Mouse (Mus musculus) heart, embryonic 15.5 days (tissue): ENCODE results near the gene Rftn1. TPM values are rescaled to one million over a fixed set of nuclear protein-coding genes. Genes with fewer than 3 reads are reported as not detected.

ENCODE experiments used
- ATAC-seq: fragments of 200-750 bp; cut with Nextera tagmentation; replicated peaks from 2 replicates; pipeline ENCODE4 v1.8.0; 2017; ENCODE audit warnings: low read depth, moderate TSS enrichment; ENCODE audit not compliant: insufficient number of reproducible peaks, insufficient read depth, low FRiP score
- H3K27ac ChIP-seq: fragments of 300-500 bp; sonication (generic); 2 replicates; pipeline ENCODE4 v1.5.1; 2015; ENCODE audit warnings: mild to moderate bottlenecking, inconsistent platforms
- H3K27me3 ChIP-seq: fragments of 300-500 bp; sonication (generic); 2 replicates; pipeline ENCODE4 v1.6.1; 2015; ENCODE audit warnings: inconsistent platforms
- H3K36me3 ChIP-seq: fragments of 300-500 bp; sonication (generic); 2 replicates; pipeline ENCODE4 v1.6.1; 2015; ENCODE audit warnings: mild to moderate bottlenecking, inconsistent platforms
- H3K4me1 ChIP-seq: fragments of 300-500 bp; sonication (generic); replicated peaks from 2 replicates; pipeline ENCODE4 v1.6.1; 2015; ENCODE audit warnings: inconsistent platforms
- H3K4me2 ChIP-seq: fragments of 300-500 bp; sonication (generic); 2 replicates; pipeline ENCODE4 v1.6.1; 2015; ENCODE audit warnings: inconsistent platforms, mild to moderate bottlenecking, moderate library complexity
- H3K4me3 ChIP-seq: fragments of 300-500 bp; sonication (generic); 2 replicates; pipeline ENCODE4 v1.5.1; 2015; ENCODE audit warnings: mild to moderate bottlenecking, inconsistent platforms
- H3K9ac ChIP-seq: fragments of 300-500 bp; sonication (generic); 2 replicates; pipeline ENCODE4 v1.6.1; 2015; ENCODE audit warnings: mild to moderate bottlenecking, inconsistent platforms
- H3K9me3 ChIP-seq: fragments of 300-500 bp; sonication (generic); replicated peaks from 2 replicates; pipeline ENCODE4 v1.6.1; 2016; ENCODE audit warnings: inconsistent platforms
- WGBS: fragments of 180-500 bp; shearing (Covaris S2); methylation state at CpG from one replicate; pipeline ENCODE4 v1.1.7; 2015; ENCODE audit warnings: mixed read lengths; 5-methylcytosine and 5-hydroxymethylcytosine counted together
- polyA plus RNA-seq: library from polyadenylated mRNA; unstranded; fragments of >200 nt; fragmentation: Nextera tagmentation; extraction: Ambion mirVana; gene quantifications from 2 replicates; pipeline ENCODE4 v1.2.1, GENCODE M21; 2015

The Rftn1 gene
- polyA plus RNA-seq, 1 experiment from 2014 or later, result 29.7 TPM

DNA sequence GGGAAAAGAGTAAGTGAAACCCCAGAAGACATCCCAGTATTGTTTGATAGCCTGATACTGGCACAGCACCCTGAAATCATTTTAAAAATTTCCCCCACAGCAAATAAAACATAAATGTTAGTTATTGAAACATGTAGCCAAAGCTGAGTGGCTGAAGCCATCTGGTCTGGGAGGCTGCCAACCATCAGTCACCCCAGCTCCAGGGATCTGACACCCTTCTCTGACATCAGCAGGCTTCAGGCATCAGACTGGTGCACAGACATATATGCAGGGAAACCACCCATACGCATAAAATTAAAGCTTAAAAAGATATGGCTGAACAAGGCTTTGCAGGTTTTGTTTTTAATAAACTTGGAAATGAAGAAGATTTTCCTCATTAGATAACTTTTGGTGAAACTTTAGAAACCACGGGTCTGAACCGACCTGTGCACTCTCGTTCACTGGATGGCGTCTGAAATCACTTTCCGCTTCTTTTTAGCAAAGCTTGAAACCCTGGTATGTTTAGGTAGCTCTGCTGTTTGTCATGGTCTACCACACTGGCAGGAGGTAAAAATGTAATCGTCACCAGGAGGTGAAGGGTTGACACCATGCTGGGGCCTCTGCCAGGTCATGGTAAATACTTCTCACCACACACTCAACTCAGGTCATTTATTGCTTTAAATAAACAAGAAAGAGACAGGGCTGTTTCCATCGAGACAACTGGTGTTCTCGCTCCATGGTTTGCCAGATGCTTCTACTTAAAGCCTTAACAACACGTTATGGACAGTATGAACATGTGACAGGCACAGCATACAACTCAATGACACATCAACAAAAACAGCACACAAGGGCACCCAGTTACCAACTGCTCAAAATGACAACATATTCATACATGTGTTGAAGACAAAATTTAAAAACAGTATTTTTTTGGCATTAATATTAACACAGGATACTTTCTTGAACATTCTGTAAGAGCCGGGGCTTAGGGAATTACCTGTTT, 197.6 kb downstream of the Rftn1 start:
- Histone ChIP-seq H3K27ac (peak overlapping the region; percentile 5), H3K4me2 (no peak overlapping the region), H3K27me3 (no peaks in the 10 kb centered on the region), H3K4me3 (no peak overlapping the region), H3K4me1 (0 out of 2 replicates have a peak, but pooled peaks cover 9% of the 10 kb centered on the region), H3K9ac (no peak overlapping the region), H3K9me3 (no peaks in the 10 kb centered on the region), H3K36me3 (no peaks in the 10 kb centered on the region)
- ATAC-seq, result no peak
- WGBS, result 47% methylated on average over 11 of the region's 11 CpGs

DNA sequence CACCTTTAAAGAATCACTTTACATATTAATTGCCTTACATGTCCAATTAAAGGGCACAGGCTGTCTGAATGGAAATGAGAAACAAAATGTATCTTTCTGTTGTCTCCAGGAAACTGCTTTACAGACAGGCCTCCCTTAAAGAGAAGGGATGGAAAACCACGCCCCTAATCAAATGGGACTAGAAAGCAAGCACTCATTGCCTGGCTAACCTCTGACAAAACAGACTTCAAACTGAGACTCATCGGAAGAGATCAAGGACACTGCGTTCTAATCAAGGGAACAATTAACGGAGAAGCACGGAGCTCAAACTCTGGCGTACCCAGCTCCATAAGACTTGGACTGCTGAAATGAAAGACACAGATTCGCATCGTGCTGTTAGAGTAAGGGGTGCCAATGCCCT, 200.9 kb downstream of the Rftn1 start:
- WGBS, result 77% methylated on average over 8 of the region's 8 CpGs
- no peak overlapping the region for H3K4me3 ChIP-seq
- no peak for ATAC-seq
- H3K36me3 ChIP-seq, result no peaks in the 10 kb centered on the region
- H3K9ac ChIP-seq, result no peak overlapping the region
- H3K9me3 ChIP-seq, result no peaks in the 10 kb centered on the region
- no peaks in the 10 kb centered on the region for H3K27me3 ChIP-seq
- H3K4me2 ChIP-seq, result no peak overlapping the region
- H3K27ac ChIP-seq, result no peak overlapping the region
- H3K4me1 ChIP-seq, result peaks cover 6% of the 10 kb centered on the region; the same call in 1 of the 2 replicates

DNA sequence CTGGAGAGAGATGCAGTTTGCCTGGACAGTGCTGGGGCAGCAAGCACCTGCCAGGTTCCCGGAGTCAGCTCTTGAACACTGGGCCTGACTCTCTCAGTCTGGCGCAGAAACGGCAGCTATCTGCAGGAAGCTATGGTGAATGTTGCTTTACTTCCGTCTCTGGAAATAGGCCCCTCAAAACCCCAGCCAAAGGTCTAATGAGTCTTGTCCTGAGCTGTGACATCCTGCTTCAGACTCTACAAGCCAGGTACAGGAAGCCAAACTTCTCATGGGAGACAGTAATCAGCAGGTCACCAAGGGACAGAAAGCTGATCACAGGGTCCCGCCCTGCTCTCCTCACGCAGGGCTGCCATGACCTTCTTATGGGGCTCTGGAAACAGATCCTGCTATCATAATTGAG, 203.4 kb downstream of the Rftn1 start:
- peaks cover 25% of the 10 kb centered on the region for H3K4me1 ChIP-seq
- no peak overlapping the region for H3K4me2 ChIP-seq
- no peaks in the 10 kb centered on the region for H3K36me3 ChIP-seq
- no peak overlapping the region for H3K9ac ChIP-seq
- ATAC-seq, result no peak
- H3K9me3 ChIP-seq, result no peaks in the 10 kb centered on the region
- WGBS, result 71% methylated on average over 6 of the region's 6 CpGs
- no peaks in the 10 kb centered on the region for H3K27me3 ChIP-seq
- H3K27ac ChIP-seq, result no peak overlapping the region
- no peak overlapping the region for H3K4me3 ChIP-seq

DNA sequence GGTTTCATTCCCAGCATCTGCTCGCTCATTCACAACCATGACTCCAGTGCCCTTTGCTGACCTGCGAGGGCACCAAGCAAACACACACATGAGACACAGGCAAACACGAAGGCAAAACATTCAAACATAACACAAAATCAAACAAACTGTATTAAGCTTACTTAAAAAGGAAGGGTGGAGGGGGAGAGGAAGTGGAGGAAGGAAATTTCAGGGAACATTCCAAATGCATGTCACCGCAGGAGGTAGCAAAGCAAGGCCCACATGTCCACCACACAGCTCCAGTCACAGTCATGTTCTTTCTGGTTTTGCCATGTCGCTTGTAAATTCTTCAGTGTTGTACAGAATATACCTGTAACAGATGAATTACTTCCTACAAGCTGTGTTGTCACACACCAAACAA, 207.0 kb downstream of the Rftn1 start:
- Histone ChIP-seq H3K27ac (peak overlapping the region; percentile 90), H3K4me1 (peaks cover 31% of the 10 kb centered on the region), H3K36me3 (no peaks in the 10 kb centered on the region), H3K4me3 (no peak overlapping the region), H3K4me2 (no peak overlapping the region), H3K9me3 (no peaks in the 10 kb centered on the region), H3K9ac (no peak overlapping the region), H3K27me3 (no peaks in the 10 kb centered on the region)
- WGBS, result 70% methylated on average over 5 of the region's 5 CpGs
- ATAC-seq, result no peak

DNA sequence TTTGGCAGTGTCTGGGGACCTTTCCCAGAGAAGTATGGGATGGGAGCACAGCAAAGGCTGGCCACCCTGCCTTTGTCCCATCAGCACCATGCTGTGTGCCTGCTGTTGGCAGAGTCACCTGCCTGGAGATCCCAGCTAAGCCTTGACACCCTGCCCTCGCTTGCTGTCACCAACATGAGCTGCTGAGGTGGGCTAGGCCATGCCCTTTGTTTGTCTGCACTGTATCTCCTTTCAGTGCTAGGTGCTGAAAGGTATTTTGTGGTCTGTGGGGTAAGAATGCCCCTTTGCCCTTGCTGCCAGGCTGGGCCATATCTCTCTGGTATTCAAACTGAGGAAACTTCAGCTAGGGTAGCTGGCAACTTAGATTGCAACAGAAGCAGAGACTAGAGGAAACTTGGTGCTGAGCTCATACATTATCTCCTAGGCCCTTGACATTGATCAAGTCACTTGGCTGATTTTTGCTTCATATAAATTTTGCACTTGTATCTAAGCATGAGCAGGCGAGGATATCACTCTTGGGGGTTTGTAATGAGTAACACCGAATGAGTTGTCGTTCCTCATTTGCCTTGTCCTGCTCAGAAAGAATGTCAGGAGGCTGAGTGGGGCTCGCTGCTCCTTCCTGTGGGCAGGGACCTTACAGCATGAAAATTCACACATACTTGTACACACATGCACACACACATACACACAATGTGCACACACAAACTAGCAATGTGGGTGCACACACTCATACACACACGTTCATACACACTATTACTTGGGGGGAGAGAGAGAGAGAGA, 207.7 kb downstream of the Rftn1 start:
- peak; percentile 91 for ATAC-seq
- 41% methylated on average over 6 of the region's 6 CpGs for WGBS
- Histone ChIP-seq H3K4me1 (peaks cover 31% of the 10 kb centered on the region), H3K27ac (peak overlapping the region; percentile 90), H3K4me3 (no peak overlapping the region), H3K36me3 (no peaks in the 10 kb centered on the region), H3K9me3 (no peaks in the 10 kb centered on the region), H3K4me2 (no peak overlapping the region), H3K27me3 (no peaks in the 10 kb centered on the region), H3K9ac (no peak overlapping the region)

DNA sequence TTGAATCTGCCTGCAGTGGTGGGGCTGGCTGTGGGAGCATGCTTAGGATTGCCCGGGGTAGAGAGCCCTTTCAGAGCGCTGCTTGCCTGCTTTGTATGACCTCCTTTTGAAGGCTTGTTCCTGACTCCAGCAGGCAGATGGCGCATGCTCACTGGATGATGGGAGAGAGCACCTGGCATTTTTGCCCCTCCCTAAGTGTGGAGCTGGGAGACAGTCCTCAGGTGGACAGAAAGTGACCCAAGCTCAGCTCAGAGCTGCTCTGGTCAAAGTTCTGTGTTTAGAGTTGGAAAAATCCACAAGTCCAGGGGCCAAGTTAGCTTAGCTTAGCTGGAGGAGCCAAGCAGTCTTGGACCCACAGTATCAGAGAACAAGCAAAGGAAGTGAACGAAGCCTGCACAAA, 208.9 kb downstream of the Rftn1 start:
- no peak overlapping the region for H3K4me3 ChIP-seq
- ATAC-seq, result no peak
- H3K27me3 ChIP-seq, result no peaks in the 10 kb centered on the region
- WGBS, result 82% methylated on average over 4 of the region's 4 CpGs
- no peaks in the 10 kb centered on the region for H3K9me3 ChIP-seq
- H3K4me1 ChIP-seq, result peaks cover 25% of the 10 kb centered on the region
- H3K9ac ChIP-seq, result no peak overlapping the region
- H3K27ac ChIP-seq, result peak overlapping the region; percentile 90
- no peak overlapping the region for H3K4me2 ChIP-seq
- H3K36me3 ChIP-seq, result no peaks in the 10 kb centered on the region

DNA sequence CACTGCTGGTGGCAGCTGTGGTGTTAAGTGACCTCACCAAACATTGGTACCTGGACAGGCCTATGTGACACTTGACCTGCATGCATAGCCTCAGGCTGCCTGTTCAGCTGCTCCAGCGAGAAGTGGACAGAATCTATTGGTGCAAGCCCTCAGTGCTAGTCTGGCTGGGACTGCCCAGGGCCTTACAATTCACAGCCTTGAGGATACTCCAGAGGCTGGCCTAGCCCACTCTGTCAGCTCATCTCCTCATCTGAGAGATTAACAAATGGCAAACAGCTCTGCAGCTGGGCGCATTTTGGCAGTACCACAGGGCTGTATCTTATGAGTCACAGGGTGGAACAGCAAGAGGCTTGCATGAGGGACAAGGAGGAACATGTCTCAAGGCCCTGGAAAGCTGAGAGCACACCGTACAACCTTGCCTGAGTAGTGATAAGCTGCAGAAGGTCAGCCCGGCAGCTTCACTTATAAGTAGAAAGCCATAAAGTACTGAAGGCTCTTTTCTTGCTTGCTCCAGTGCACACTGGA, 210.7 kb downstream of the Rftn1 start:
- WGBS, result 91% methylated on average over 4 of the region's 4 CpGs
- Histone ChIP-seq H3K4me2 (no peak overlapping the region), H3K4me1 (peaks cover 25% of the 10 kb centered on the region), H3K36me3 (no peaks in the 10 kb centered on the region), H3K4me3 (no peak overlapping the region), H3K9me3 (no peaks in the 10 kb centered on the region), H3K27me3 (no peaks in the 10 kb centered on the region), H3K27ac (no peak overlapping the region), H3K9ac (no peak overlapping the region)
- no peak for ATAC-seq

DNA sequence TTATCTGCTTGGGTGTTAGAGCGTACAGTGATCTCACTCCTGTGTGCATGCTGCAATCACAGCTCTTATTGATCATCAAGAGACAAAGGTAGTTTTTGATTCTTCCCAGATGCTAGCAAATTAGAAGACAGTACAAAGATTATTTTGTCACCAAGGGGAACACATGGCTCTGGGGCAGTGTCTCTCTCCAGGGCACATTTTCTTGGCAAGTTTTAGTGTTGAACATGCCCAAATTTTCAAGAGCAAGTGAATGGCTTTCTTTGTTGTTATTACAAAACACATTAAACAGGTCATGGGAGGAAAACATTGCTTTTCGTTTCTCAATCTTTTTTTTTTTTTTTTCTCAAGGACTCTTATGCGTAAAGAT, 213.1 kb downstream of the Rftn1 start:
- Histone ChIP-seq H3K9me3 (no peaks in the 10 kb centered on the region), H3K4me2 (no peak overlapping the region), H3K27ac (no peak overlapping the region), H3K4me1 (peaks cover 9% of the 10 kb centered on the region), H3K36me3 (no peaks in the 10 kb centered on the region), H3K4me3 (no peak overlapping the region), H3K9ac (no peak overlapping the region), H3K27me3 (no peaks in the 10 kb centered on the region)
- WGBS, result 77% methylated on average over 3 of the region's 3 CpGs
- ATAC-seq, result no peak

DNA sequence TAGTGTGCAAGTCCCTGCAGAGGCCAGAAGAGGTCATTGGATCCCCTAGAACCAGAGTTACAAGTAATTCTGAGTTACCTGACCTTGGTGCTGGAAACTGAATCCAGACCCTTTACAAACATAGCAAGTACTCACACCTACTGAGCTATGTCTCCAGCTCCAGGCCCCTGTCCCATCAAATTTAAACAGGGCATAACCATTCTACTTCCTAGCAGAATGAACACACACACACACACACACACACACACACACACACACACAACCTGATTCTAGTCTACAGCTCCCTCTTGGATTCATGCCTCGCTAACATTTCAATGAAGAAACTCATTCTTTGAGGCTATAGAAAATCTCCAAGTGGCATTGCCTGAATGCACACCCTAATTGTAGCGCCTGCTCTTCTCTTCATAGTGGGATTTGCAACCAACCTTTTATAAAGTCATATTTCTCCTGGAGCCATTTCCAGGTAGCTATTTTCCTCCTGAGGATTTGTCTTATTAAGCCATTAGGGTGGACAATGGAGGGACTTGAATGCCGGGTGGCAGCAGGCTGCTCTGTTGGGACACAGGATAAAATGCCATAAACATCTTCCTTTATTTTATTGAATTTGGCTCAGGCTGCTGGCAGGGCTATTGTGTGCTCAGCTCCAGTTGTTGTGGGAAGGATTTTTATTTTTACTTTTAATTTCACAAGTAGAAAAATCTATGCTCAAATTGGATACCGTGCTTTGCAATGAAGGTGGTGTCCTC, 213.6 kb downstream of the Rftn1 start:
- Histone ChIP-seq H3K27ac (no peak overlapping the region), H3K4me1 (peaks cover 4% of the 10 kb centered on the region), H3K4me2 (no peak overlapping the region), H3K36me3 (no peaks in the 10 kb centered on the region), H3K9me3 (no peaks in the 10 kb centered on the region), H3K4me3 (no peak overlapping the region), H3K27me3 (no peaks in the 10 kb centered on the region), H3K9ac (no peak overlapping the region)
- ATAC-seq, result no peak
- WGBS, result 86% methylated on average over 4 of the region's 4 CpGs

DNA sequence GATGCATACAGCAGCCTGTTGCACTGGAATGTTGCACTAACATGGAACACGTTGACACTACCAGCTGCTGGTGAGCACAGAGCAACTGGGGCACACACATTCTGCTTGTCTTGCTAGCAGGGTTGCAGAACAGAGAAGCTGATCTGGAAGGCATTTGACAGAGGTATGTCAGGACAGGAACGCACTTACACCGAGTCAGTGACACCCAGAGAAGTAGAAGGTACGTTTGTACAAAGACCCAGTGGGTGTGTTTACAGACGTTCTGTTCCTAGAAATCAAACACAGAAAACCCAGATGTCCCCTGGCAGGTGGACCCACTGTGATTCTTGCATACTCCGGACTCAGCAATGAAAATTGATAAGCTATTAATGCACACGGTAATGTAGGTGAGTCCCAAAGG, 215.0 kb downstream of the Rftn1 start:
- WGBS, result 52% methylated on average over 7 of the region's 7 CpGs
- ATAC-seq, result no peak
- Histone ChIP-seq H3K9me3 (no peaks in the 10 kb centered on the region; the same call in 1 of the 2 replicates), H3K9ac (no peak overlapping the region), H3K4me1 (no peaks in the 10 kb centered on the region), H3K36me3 (no peaks in the 10 kb centered on the region), H3K4me3 (no peak overlapping the region), H3K4me2 (no peak overlapping the region), H3K27ac (no peak overlapping the region), H3K27me3 (no peaks in the 10 kb centered on the region)

DNA sequence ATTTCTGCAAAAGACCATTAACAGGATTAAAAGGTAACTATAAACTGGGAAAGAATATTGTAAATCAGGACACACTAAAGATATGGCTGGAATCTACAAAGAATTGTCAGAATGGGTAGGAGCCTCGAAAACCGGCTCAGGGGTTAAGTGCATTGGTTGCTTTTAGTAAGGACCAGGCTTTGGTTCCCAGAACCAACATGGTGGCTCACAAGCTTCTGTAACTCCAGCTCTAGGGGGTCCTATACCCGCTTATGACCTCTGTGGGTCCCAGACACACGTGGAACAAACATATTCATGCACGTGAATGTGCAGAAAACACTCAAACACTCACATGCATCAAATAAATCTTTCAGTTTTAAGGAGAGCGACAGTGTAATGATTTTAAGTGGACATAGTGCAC, 215.5 kb downstream of the Rftn1 start:
- H3K4me3 ChIP-seq, result no peak overlapping the region
- ATAC-seq, result no peak
- H3K4me1 ChIP-seq, result no peaks in the 10 kb centered on the region
- no peak overlapping the region for H3K9ac ChIP-seq
- 81% methylated on average over 6 of the region's 6 CpGs for WGBS
- no peaks in the 10 kb centered on the region; the same call in 1 of the 2 replicates for H3K9me3 ChIP-seq
- no peaks in the 10 kb centered on the region for H3K27me3 ChIP-seq
- H3K27ac ChIP-seq, result no peak overlapping the region
- no peak overlapping the region for H3K4me2 ChIP-seq
- no peaks in the 10 kb centered on the region for H3K36me3 ChIP-seq
